Mouse (Mus musculus): ENCODE measurements at regions not wholly inside any gene's neighbourhood (a gene's known extent, or its start where the extent isn't known, plus 50 kb on each side); places are given as distances from the start of the nearest gene placed in this dataset.
A peak's percentile ranks its signal among the peaks of the same experiment; 100 is the strongest.

- no peak for DNase-seq (ENCODE audit: low spot score in 2 of 2)
Observed at GRCm38 (mm10) chr13:6395562-6396223, 152.3 kb upstream of the Pitrm1 start.

GRCm38 (mm10) chr13:6397648-6398047, 150.3 kb upstream of the Pitrm1 start:
- DNase-seq (ENCODE audit: low spot score in 2 of 2): no peak

- DNase-seq (ENCODE audit: low spot score in 2 of 2): no peak
Observed at GRCm38 (mm10) chr13:6431821-6432220, 116.1 kb upstream of the Pitrm1 start.

GRCm38 (mm10) chr13:6446976-6447375, 101.0 kb upstream of the Pitrm1 start:
- no peak for DNase-seq (ENCODE audit: low spot score in 2 of 2)

- DNase-seq (ENCODE audit: low spot score in 2 of 2): no peak
Observed at GRCm38 (mm10) chr13:6461363-6461762, 86.6 kb upstream of the Pitrm1 start.

- DNase-seq (ENCODE audit: low spot score in 2 of 2): no peak
Observed at GRCm38 (mm10) chr13:6465911-6466419, 82.0 kb upstream of the Pitrm1 start.

- peak; percentile 78 to 83 for DNase-seq (ENCODE audit: low spot score in 2 of 2)
Observed at GRCm38 (mm10) chr13:6469446-6470227, 78.3 kb upstream of the Pitrm1 start.

GRCm38 (mm10) chr13:6470286-6471103, 77.5 kb upstream of the Pitrm1 start:
- DNase-seq (ENCODE audit: low spot score in 2 of 2): peak in 1 of 2 experiments; percentile 42

GRCm38 (mm10) chr13:6471643-6472042, 76.3 kb upstream of the Pitrm1 start:
- DNase-seq (ENCODE audit: low spot score in 2 of 2): peak; percentile 85

- peak; percentile 54 to 63 for DNase-seq (ENCODE audit: low spot score in 2 of 2)
Observed at GRCm38 (mm10) chr13:6473401-6474190, 74.4 kb upstream of the Pitrm1 start.

GRCm38 (mm10) chr13:6479667-6480066, 68.3 kb upstream of the Pitrm1 start:
- DNase-seq (ENCODE audit: low spot score in 2 of 2): no peak

- peak in 1 of 2 experiments; percentile 32 for DNase-seq (ENCODE audit: low spot score in 2 of 2)
Observed at GRCm38 (mm10) chr13:6484418-6484817, 63.5 kb upstream of the Pitrm1 start.

- DNase-seq (ENCODE audit: low spot score in 2 of 2): no peak
Observed at GRCm38 (mm10) chr13:6487837-6488236, 60.1 kb upstream of the Pitrm1 start.

GRCm38 (mm10) chr13:6492916-6493619, 54.9 kb upstream of the Pitrm1 start:
- no peak for DNase-seq (ENCODE audit: low spot score in 2 of 2)
